Mouse (Mus musculus): ENCODE measurements around the gene Macf1. TPM values are rescaled to one million over a fixed set of nuclear protein-coding genes. Genes with fewer than 3 reads are reported as not detected.
"Not testable (repeated sequence)": the region's sequence is repeated elsewhere in the genome, so short reads cannot be mapped to it uniquely, and the experiment has no call there.

Gene Macf1
- polyA plus RNA-seq, 1 experiment from 2014 or later: 82.6 TPM

DNA sequence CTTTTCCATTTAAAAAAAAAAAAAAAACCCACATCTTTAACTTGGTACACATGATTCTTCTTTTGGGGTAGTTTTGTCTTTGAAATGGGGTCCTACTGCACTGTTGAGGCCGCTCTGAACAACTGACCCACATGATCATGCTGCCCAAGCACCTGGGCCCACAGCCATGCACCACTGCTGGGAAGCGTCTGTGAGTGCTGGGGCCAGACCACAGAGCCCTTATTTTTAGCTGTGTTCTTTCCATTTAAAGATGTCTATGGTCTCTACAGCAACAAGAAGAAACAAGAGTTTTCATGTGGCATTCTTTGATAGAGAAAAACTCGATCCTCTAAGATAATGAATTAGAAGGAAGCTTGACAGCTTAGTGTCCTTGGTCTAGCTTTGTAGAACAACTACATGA lies 135.8 kb downstream of the Macf1 start:
- Histone ChIP-seq H3K4me2 (no peak overlapping the region), H3K36me3 (replicated peaks) (no peaks in the 10 kb centered on the region), H3K27ac (no peak overlapping the region), H3K4me1 (0 out of 2 replicates have a peak, but pooled peaks cover 4% of the 10 kb centered on the region), H3K27me3 (replicated peaks) (no peaks in the 10 kb centered on the region), H3K9me3 (no peaks in the 10 kb centered on the region), H3K9ac (no peak overlapping the region), H3K4me3 (no peak overlapping the region)
- WGBS: 93% methylated on average over 3 of the region's 3 CpGs
- ATAC-seq (replicated peaks): no peak

DNA sequence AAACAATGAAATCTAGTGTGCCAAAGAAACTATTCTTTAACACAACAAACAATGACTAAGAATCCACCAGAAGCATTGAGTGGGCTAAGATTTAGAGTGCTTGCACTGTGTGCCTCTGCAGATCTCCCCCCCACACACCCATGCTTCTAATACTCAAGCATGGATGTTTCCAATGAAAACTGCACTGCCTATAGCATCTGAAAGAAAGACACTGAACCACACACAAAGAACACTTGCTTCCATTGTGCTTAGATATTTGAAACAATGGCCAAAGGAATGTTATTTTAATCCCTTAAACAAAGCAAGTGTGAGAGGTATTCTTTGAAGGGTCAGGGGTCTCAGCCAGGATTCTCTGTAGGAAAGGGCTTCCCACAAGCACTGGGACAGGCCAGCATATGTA lies 140.5 kb downstream of the Macf1 start:
- Histone ChIP-seq H3K4me2 (no peak overlapping the region), H3K9ac (no peak overlapping the region), H3K36me3 (replicated peaks) (no peaks in the 10 kb centered on the region), H3K4me3 (no peak overlapping the region), H3K27me3 (replicated peaks) (no peaks in the 10 kb centered on the region), H3K27ac (no peak overlapping the region), H3K4me1 (no peaks in the 10 kb centered on the region), H3K9me3 (no peaks in the 10 kb centered on the region)
- ATAC-seq (replicated peaks): no peak

DNA sequence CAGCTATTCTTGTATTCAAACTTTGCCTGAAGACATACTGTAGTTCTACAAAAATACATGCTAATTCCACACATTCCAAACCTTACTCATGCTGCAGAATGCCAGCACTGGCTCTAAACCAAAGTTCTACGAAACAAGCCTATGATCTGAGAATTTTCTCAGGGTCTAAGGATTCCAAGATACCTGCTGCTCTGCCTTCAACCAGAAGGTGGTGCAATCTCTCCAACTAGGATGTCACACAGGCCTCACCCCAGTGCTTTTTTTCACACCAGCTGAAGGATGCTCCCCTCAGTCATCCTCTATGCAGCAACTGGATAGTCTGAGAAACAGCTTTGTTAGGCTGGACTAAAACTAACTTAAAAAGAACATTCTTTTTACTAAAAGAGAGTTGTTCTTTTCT lies 148.9 kb downstream of the Macf1 start:
- 41% methylated on average over 1 of the region's 1 CpGs for WGBS
- H3K4me2 ChIP-seq: no peak overlapping the region

DNA sequence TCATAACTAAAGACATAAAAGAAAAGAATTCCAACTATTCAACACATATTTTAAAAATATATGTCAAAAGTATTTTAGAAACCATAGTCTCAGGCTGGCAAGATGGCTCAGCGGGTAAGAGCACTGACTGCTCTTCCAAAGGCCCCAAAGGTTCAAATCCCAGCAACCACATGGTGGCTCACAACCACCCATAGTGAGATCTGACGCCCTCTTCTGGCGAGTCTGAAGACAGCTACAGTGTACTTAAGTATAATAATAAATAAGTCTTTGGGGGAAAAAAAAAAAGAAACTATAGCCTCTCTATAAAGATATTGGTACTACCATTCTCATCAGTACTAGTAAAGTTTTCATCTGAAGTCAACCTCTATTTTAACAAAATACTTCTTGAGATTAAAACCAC lies 152.2 kb downstream of the Macf1 start:
- Histone ChIP-seq H3K9ac (no peak overlapping the region), H3K4me2 (no peak overlapping the region), H3K27me3 (replicated peaks) (no peaks in the 10 kb centered on the region), H3K4me1 (peaks cover 25% of the 10 kb centered on the region), H3K36me3 (replicated peaks) (no peaks in the 10 kb centered on the region), H3K9me3 (no peaks in the 10 kb centered on the region), H3K4me3 (no peak overlapping the region), H3K27ac (no peak overlapping the region)
- no peak for ATAC-seq (replicated peaks)
- WGBS: 39% methylated on average over 3 of the region's 3 CpGs

More for the DNA sequence above, 148.9 kb downstream of the Macf1 start:
- H3K27ac ChIP-seq: no peak overlapping the region
- no peak overlapping the region for H3K4me3 ChIP-seq
- no peaks in the 10 kb centered on the region for H3K27me3 ChIP-seq (replicated peaks)
- H3K4me1 ChIP-seq: no peaks in the 10 kb centered on the region
- peak; percentile 86 for ATAC-seq (replicated peaks)
- no peaks in the 10 kb centered on the region for H3K9me3 ChIP-seq
- no peaks in the 10 kb centered on the region for H3K36me3 ChIP-seq (replicated peaks)
- H3K9ac ChIP-seq: no peak overlapping the region

DNA sequence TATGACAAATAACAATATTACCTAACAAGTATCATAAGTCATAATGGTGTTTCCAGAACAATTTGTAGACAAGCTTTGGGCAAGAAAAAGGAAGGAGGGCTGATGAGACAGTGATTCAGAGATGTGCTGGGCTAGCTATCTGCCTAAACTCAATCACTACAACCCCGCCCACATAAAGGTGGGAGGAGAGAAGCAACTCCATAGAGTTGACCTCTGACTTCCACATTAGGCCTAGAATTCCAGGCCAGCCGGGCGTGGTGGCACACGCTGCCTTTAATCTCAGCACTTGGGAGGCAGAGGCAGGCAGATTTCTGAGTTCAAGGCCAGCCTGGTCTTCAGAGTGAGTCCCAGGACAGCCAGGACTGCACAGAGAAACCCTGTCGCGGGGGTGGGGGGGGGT lies 153.2 kb downstream of the Macf1 start:
- Histone ChIP-seq H3K27me3 (replicated peaks) (no peaks in the 10 kb centered on the region), H3K4me1 (peaks cover 36% of the 10 kb centered on the region), H3K27ac (no peak overlapping the region), H3K4me2 (no peak overlapping the region), H3K9ac (no peak overlapping the region), H3K4me3 (no peak overlapping the region), H3K9me3 (no peaks in the 10 kb centered on the region), H3K36me3 (replicated peaks) (no peaks in the 10 kb centered on the region)
- WGBS: 86% methylated on average over 6 of the region's 6 CpGs
- no peak for ATAC-seq (replicated peaks)

- Histone ChIP-seq H3K9me3 (no peaks in the 10 kb centered on the region), H3K27ac (peak overlapping the region; percentile 58; the same call in 1 of the 2 replicates), H3K36me3 (replicated peaks) (no peaks in the 10 kb centered on the region), H3K4me1 (peaks cover 52% of the 10 kb centered on the region), H3K9ac (no peak overlapping the region), H3K4me2 (no peak overlapping the region), H3K4me3 (no peak overlapping the region), H3K27me3 (replicated peaks) (no peaks in the 10 kb centered on the region)
- no peak for ATAC-seq (replicated peaks)
- 50% methylated on average over 6 of the region's 6 CpGs for WGBS
Observed at GRCm38 (mm10) chr4:123529230-123529629, 154.9 kb downstream of the Macf1 start.

DNA sequence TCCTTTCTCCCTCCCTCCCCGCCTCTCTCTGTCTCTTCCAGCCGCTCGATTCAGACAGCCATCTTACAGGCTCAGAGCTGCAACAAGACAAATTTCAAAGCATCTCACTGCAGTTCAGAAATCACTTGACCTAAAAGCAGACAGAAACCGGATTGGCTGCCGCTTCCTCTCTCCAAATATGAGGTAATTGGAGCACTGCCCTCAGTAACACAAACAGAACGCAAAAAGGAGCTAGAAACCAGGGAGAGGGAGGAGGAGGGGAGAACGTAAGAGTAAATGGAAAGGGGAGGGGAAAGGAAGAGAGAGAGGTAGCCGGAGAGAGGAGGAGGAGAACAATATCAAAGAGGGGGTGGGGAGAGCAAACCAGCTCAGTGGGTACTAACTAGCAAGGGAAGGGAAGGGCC lies 156.6 kb downstream of the Macf1 start:
- H3K4me1 ChIP-seq: peaks cover 68% of the 10 kb centered on the region

GRCm38 (mm10) chr4:123526779-123527280 lies 157.3 kb downstream of the Macf1 start:
- H3K4me2 ChIP-seq: peak overlapping the region; percentile 58
- H3K36me3 ChIP-seq (replicated peaks): no peaks in the 10 kb centered on the region
- no peaks in the 10 kb centered on the region for H3K9me3 ChIP-seq
- peak overlapping the region; percentile 41 for H3K9ac ChIP-seq
- peaks cover 69% of the 10 kb centered on the region for H3K4me1 ChIP-seq
- no peaks in the 10 kb centered on the region for H3K27me3 ChIP-seq (replicated peaks)
- H3K27ac ChIP-seq: peak overlapping the region; percentile 88
- H3K4me3 ChIP-seq: peak overlapping the region; percentile 37
- 27% methylated on average over 10 of the region's 10 CpGs for WGBS
- peak; percentile 51 for ATAC-seq (replicated peaks)

More for the DNA sequence above, 156.6 kb downstream of the Macf1 start:
- peak; percentile 77 for ATAC-seq (replicated peaks)
- Histone ChIP-seq H3K36me3 (replicated peaks) (no peaks in the 10 kb centered on the region), H3K27me3 (replicated peaks) (no peaks in the 10 kb centered on the region), H3K9ac (peak overlapping the region; percentile 41), H3K27ac (peak overlapping the region; percentile 88), H3K4me3 (peak overlapping the region; percentile 37), H3K4me2 (peak overlapping the region; percentile 58), H3K9me3 (no peaks in the 10 kb centered on the region)
- under 1% methylated on average over 8 of the region's 8 CpGs for WGBS

DNA sequence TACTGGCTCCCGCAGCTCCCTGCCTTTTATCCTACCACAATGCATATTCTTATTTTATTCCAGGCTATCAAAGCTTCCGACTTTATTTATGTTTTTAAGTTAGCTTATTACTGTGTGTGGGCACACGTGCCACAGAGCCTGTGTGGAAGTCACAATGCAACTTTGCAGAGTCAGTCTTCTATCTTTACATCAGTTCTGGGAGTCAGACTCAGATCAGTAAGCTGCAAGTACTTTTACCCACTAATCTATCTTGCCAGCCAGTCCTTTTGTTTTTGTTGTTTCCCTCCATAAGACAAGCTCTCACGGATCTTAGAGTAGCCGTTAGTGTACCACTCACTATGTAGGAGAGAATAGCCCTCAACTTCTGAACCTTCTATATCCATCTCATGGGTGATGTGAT lies 159.4 kb downstream of the Macf1 start:
- Histone ChIP-seq H3K4me1 (peaks cover 68% of the 10 kb centered on the region), H3K27ac (no peak overlapping the region), H3K36me3 (replicated peaks) (no peaks in the 10 kb centered on the region), H3K27me3 (replicated peaks) (no peaks in the 10 kb centered on the region), H3K4me2 (peak overlapping the region; percentile 58), H3K4me3 (no peak overlapping the region), H3K9ac (no peak overlapping the region), H3K9me3 (no peaks in the 10 kb centered on the region)
- ATAC-seq (replicated peaks): no peak
- WGBS: 88% methylated on average over 5 of the region's 5 CpGs

- not testable (repeated sequence) for H3K27me3 ChIP-seq (replicated peaks); ATAC-seq (replicated peaks); H3K9me3 ChIP-seq; H3K27ac ChIP-seq; H3K9ac ChIP-seq; H3K4me3 ChIP-seq; H3K36me3 ChIP-seq (replicated peaks); H3K4me2 ChIP-seq
- H3K4me1 ChIP-seq: peaks cover 29% of the 10 kb centered on the region
- WGBS: 90% methylated on average over 5 of the region's 5 CpGs
Observed at GRCm38 (mm10) chr4:123520123-123520522, 164.0 kb downstream of the Macf1 start.

- no peak for ATAC-seq (replicated peaks)
- Histone ChIP-seq H3K36me3 (replicated peaks) (peaks cover 20% of the 10 kb centered on the region), H3K9me3 (no peaks in the 10 kb centered on the region), H3K9ac (no peak overlapping the region), H3K4me1 (no peaks in the 10 kb centered on the region), H3K27me3 (replicated peaks) (no peaks in the 10 kb centered on the region), H3K27ac (no peak overlapping the region), H3K4me2 (no peak overlapping the region), H3K4me3 (no peak overlapping the region)
- WGBS: 95% methylated on average over 1 of the region's 1 CpGs
Observed at GRCm38 (mm10) chr4:123515673-123516072, 168.5 kb downstream of the Macf1 start.

DNA sequence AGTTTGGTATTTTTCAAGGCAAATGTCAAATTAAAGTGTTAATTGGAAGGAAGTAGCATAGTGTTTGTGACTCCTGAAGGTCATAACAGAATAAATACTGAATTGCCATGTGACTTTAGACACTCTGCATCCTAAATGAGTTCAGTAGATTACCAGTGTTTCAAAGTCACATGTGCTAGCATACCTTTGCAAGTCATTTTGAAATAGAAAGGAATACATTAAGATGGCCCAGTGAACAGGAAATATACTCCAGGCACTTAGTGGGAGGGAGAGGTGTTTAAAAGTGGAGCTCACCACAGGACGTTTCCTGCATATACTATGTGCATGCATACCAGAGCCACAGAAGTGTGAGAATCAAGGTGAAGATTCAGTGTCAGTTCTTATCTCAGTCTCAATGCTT lies 174.0 kb downstream of the Macf1 start:
- H3K27me3 ChIP-seq (replicated peaks): no peaks in the 10 kb centered on the region
- no peak overlapping the region for H3K27ac ChIP-seq
- no peak overlapping the region for H3K4me2 ChIP-seq
- H3K4me3 ChIP-seq: no peak overlapping the region
- WGBS: 59% methylated on average over 1 of the region's 1 CpGs
- H3K9me3 ChIP-seq: no peaks in the 10 kb centered on the region
- no peak for ATAC-seq (replicated peaks)
- no peaks in the 10 kb centered on the region for H3K4me1 ChIP-seq
- no peak overlapping the region for H3K9ac ChIP-seq
- H3K36me3 ChIP-seq (replicated peaks): peaks cover 61% of the 10 kb centered on the region

GRCm38 (mm10) chr4:123489086-123489485 lies 195.1 kb downstream of the Macf1 start:
- ATAC-seq (replicated peaks): no peak
- no peak overlapping the region for H3K4me2 ChIP-seq
- no peak overlapping the region for H3K27ac ChIP-seq
- H3K9me3 ChIP-seq: no peaks in the 10 kb centered on the region
- no peak overlapping the region for H3K9ac ChIP-seq
- no peaks in the 10 kb centered on the region for H3K27me3 ChIP-seq (replicated peaks)
- no peak overlapping the region for H3K4me3 ChIP-seq
- no peaks in the 10 kb centered on the region for H3K4me1 ChIP-seq
- 84% methylated on average over 3 of the region's 3 CpGs for WGBS
- peaks cover 69% of the 10 kb centered on the region for H3K36me3 ChIP-seq (replicated peaks)

Measured in midbrain, embryonic 15.5 days (tissue).